Mouse (Mus musculus): Measurements from ENCODE around the gene Tcea2. TPM values are rescaled to one million over a fixed set of nuclear protein-coding genes. Genes with fewer than 3 reads are reported as not detected.

The Tcea2 gene
- 15.1 and 18.1 TPM in 2 replicates for polyA plus RNA-seq (2015; fragmentation: Nextera tagmentation; extraction: Ambion mirVana)

GRCm38 (mm10) chr2:181679951-181680715 is at the start of gene Tcea2:
TSS of gene Tcea2 (plus strand) at chr2:181680310.

GRCm38 (mm10) chr2:181656734-181657133 is 23.4 kb upstream of the Tcea2 start, which contains the start of gene Gm29797:
TSS of gene Gm29797 (plus strand) at chr2:181657034.

GRCm38 (mm10) chr2:181671326-181671725 is 8.8 kb upstream of the Tcea2 start, which contains the start of gene Sox18:
TSS of gene Sox18 (minus strand) at chr2:181671640.

GRCm38 (mm10) chr2:181693339-181694280 is 13.5 kb downstream of the Tcea2 start, which contains the start of gene Rgs19:
TSS of gene Rgs19 (minus strand) at chr2:181693977.

GRCm38 (mm10) chr2:181698241-181698640 is 18.1 kb downstream of the Tcea2 start, which contains the start of gene Lkaaear1:
TSS of gene Lkaaear1 (minus strand) at chr2:181698442.

GRCm38 (mm10) chr2:181714903-181715326 is 34.8 kb downstream of the Tcea2 start, which contains the start of gene Oprl1:
TSS of gene Oprl1 (plus strand) at chr2:181715016.

Other genes starting within 250 kb of the Tcea2 start
- 12.8 and 16.5 TPM in 2 replicates for gene Zbtb46, start 220.9 kb upstream of the Tcea2 start, polyA plus RNA-seq (2015; fragmentation: Nextera tagmentation; extraction: Ambion mirVana)
- 0.26 TPM in 1 of 2 replicates, not detected in the other for gene Abhd16b, start 187.1 kb upstream of the Tcea2 start, polyA plus RNA-seq (2015; fragmentation: Nextera tagmentation; extraction: Ambion mirVana)
- 209 and 229 TPM in 2 replicates for gene Tpd52l2, start 183.2 kb upstream of the Tcea2 start, polyA plus RNA-seq (2015; fragmentation: Nextera tagmentation; extraction: Ambion mirVana)
- gene Dnajc5, start 159.8 kb upstream of the Tcea2 start, polyA plus RNA-seq (2015; fragmentation: Nextera tagmentation; extraction: Ambion mirVana): 47.4 and 56.3 TPM in 2 replicates
- 42.5 and 70.6 TPM in 2 replicates for gene Uckl1, start 95.4 kb upstream of the Tcea2 start, polyA plus RNA-seq (2015; fragmentation: Nextera tagmentation; extraction: Ambion mirVana)
- gene Prpf6, start 88.4 kb upstream of the Tcea2 start, polyA plus RNA-seq (2015; fragmentation: Nextera tagmentation; extraction: Ambion mirVana): 29.2 and 43.1 TPM in 2 replicates
- 29.7 and 35.5 TPM in 2 replicates for gene Zfp512b, start 87.5 kb upstream of the Tcea2 start, polyA plus RNA-seq (2015; fragmentation: Nextera tagmentation; extraction: Ambion mirVana)
- gene Samd10, start 81.1 kb upstream of the Tcea2 start, polyA plus RNA-seq (2015; fragmentation: Nextera tagmentation; extraction: Ambion mirVana): 21.4 and 21.8 TPM in 2 replicates
- gene Gm29797, start 23.3 kb upstream of the Tcea2 start, polyA plus RNA-seq (2015; fragmentation: Nextera tagmentation; extraction: Ambion mirVana): 0.37 TPM in 1 of 2 replicates, not detected in the other
- gene Sox18, start 8.7 kb upstream of the Tcea2 start, polyA plus RNA-seq (2015; fragmentation: Nextera tagmentation; extraction: Ambion mirVana): 18.4 and 38.6 TPM in 2 replicates
- gene Rgs19, start 13.7 kb downstream of the Tcea2 start, polyA plus RNA-seq (2015; fragmentation: Nextera tagmentation; extraction: Ambion mirVana): 23.9 and 30.7 TPM in 2 replicates
- gene Lkaaear1, start 18.1 kb downstream of the Tcea2 start, polyA plus RNA-seq (2015; fragmentation: Nextera tagmentation; extraction: Ambion mirVana): not detected in 2 replicates
- 3.3 and 9.9 TPM in 2 replicates for gene Oprl1, start 34.7 kb downstream of the Tcea2 start, polyA plus RNA-seq (2015; fragmentation: Nextera tagmentation; extraction: Ambion mirVana)
- 3.6 and 4.9 TPM in 2 replicates for gene Myt1, start 83.0 kb downstream of the Tcea2 start, polyA plus RNA-seq (2015; fragmentation: Nextera tagmentation; extraction: Ambion mirVana)
- gene Pcmtd2, start 157.5 kb downstream of the Tcea2 start, polyA plus RNA-seq (2015; fragmentation: Nextera tagmentation; extraction: Ambion mirVana): 29.2 and 43.9 TPM in 2 replicates
- gene Polr3k, start 184.0 kb downstream of the Tcea2 start, polyA plus RNA-seq (2015; fragmentation: Nextera tagmentation; extraction: Ambion mirVana): 46.9 and 51.9 TPM in 2 replicates

Measured in adrenal gland, postnatal 0 days (tissue).